Mouse (Mus musculus): ENCODE measurements around the gene Lbhd2.

The Lbhd2 gene

GRCm38 (mm10) chr12:111432097-111432496 lies 25.5 kb downstream of the Lbhd2 start:
- DNase-seq (ENCODE audit: low read depth, low spot score): no peak

GRCm38 (mm10) chr12:111432751-111433331 lies 26.2 kb downstream of the Lbhd2 start:
- DNase-seq (ENCODE audit: low read depth, low spot score): no peak

- DNase-seq (ENCODE audit: low read depth, low spot score): no peak
These were observed 27.6 kb downstream of the Lbhd2 start for GRCm38 (mm10) chr12:111434164-111434744.

GRCm38 (mm10) chr12:111434745-111435327 lies 28.2 kb downstream of the Lbhd2 start:
- DNase-seq (ENCODE audit: low read depth, low spot score): no peak

- DNase-seq (ENCODE audit: low read depth, low spot score): no peak
These were observed 29.6 kb downstream of the Lbhd2 start for GRCm38 (mm10) chr12:111436170-111436569.

- DNase-seq (ENCODE audit: low read depth, low spot score): no peak
These were observed 30.0 kb downstream of the Lbhd2 start for GRCm38 (mm10) chr12:111436640-111437039.

- no peak for DNase-seq (ENCODE audit: low read depth, low spot score)
These were observed 30.8 kb downstream of the Lbhd2 start for GRCm38 (mm10) chr12:111437222-111437900.

GRCm38 (mm10) chr12:111438850-111439249 lies 32.2 kb downstream of the Lbhd2 start:
- no peak for DNase-seq (ENCODE audit: low read depth, low spot score)

GRCm38 (mm10) chr12:111440701-111441373 lies 34.2 kb downstream of the Lbhd2 start:
- DNase-seq (ENCODE audit: low read depth, low spot score): no peak

GRCm38 (mm10) chr12:111441523-111441922 lies 34.9 kb downstream of the Lbhd2 start:
- DNase-seq (ENCODE audit: low read depth, low spot score): no peak

GRCm38 (mm10) chr12:111442309-111443010 lies 35.9 kb downstream of the Lbhd2 start, which contains the start of gene Tnfaip2:
TSS of gene Tnfaip2 (plus strand) at chr12:111442469.
- peak; percentile 16 for DNase-seq (ENCODE audit: low read depth, low spot score)

GRCm38 (mm10) chr12:111443011-111443870 lies 36.6 kb downstream of the Lbhd2 start:
- DNase-seq (ENCODE audit: low read depth, low spot score): no peak

- DNase-seq (ENCODE audit: low read depth, low spot score): no peak
These were observed 37.6 kb downstream of the Lbhd2 start for GRCm38 (mm10) chr12:111443921-111444831.

- DNase-seq (ENCODE audit: low read depth, low spot score): no peak
These were observed 38.7 kb downstream of the Lbhd2 start for GRCm38 (mm10) chr12:111445161-111445889.

GRCm38 (mm10) chr12:111445890-111446613 lies 39.4 kb downstream of the Lbhd2 start:
- no peak for DNase-seq (ENCODE audit: low read depth, low spot score)

GRCm38 (mm10) chr12:111446745-111447144 lies 40.1 kb downstream of the Lbhd2 start:
- no peak for DNase-seq (ENCODE audit: low read depth, low spot score)

GRCm38 (mm10) chr12:111447350-111447749 lies 40.7 kb downstream of the Lbhd2 start:
- DNase-seq (ENCODE audit: low read depth, low spot score): no peak
